In genomic region chr1:58795291-58796058, GRCm38 (mm10) we compare ENCODE assay signal across 8 mouse cellular contexts. TPM values are rescaled to one million over a fixed set of nuclear protein-coding genes. Genes with fewer than 3 reads are reported as not detected.
DNase-seq lines count a peak whose midpoint lies in the region; ATAC-seq lines count a peak whose summit lies in the region.

TSS of gene Casp8 (plus strand) at chr1:58795374.

- DNase-seq in CD4-positive helper T cell, adult 2 months (ENCODE audit: low read depth, low spot score): peak; percentile 83
- peak; percentile 51 to 54 for DNase-seq in adrenal gland, adult 18-20 months (ENCODE audit: low spot score in 2 of 2)
- DNase-seq in heart, postnatal 14 days: peak; percentile 50 to 59
- peak; percentile 69 to 81 for DNase-seq in kidney, postnatal 4 days
- DNase-seq in mesoderm, embryonic 11.5 days (ENCODE audit: low read depth, low spot score): peak; percentile 44
- peak; percentile 58 to 67 for DNase-seq in spleen, postnatal 36 days (ENCODE audit: low spot score in 2 of 2)
- DNase-seq in layer of hippocampus, adult 11-12 months (ENCODE audit: low spot score): no peak

- intact Hi-C loops in heart, postnatal 14 days (cut with DNase I): no loop called here

- ATAC-seq in erythroid progenitor cell, adult 5-6 weeks (replicated peaks; ENCODE audit: low FRiP score, poor library complexity, severe bottlenecking): peak; percentile 96

RNA-seq across cellular contexts. Expression of gene Casp8, which starts in this region (rescaled TPM):
- 10 to 100 TPM; 15.4 to 20.7 TPM for total RNA-seq in adrenal gland, adult 18-20 months (2021)
- total RNA-seq in erythroid progenitor cell, adult 5-6 weeks (2015; ENCODE audit: low replicate concordance): 31.0 and 39.4 TPM in 2 replicates
- total RNA-seq in erythroid progenitor cell, adult 5-6 weeks (2017; ENCODE audit: low replicate concordance): 13.9 and 18.5 TPM in 2 replicates
- total RNA-seq in heart, postnatal 14 days (2021): 10 to 100 TPM in 1 of 2 experiments, 1 to 10 TPM in 1; 9.1 to 11.1 TPM
